Comparison of ENCODE assay signal across 20 mouse cellular contexts in the genomic region with DNA sequence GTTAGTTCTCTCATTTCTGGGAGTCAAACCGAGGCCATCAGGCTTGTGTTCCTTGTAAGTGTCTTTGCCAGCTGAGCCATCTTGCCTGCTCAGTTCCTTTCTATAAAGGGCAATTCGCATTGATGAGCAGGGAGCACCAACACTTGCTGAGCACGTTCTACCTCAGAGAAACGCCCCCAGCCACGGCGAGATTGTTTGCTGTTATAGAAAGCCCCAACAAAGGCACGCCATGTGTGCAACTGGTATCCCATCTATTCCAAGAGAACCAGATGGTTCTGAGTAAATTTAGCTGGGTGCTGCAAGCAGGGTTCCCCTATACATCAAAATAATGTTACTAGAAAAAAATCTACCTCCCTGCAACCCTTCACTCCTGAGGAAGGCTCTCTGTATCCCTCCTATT.
DNase-seq lines count a peak whose midpoint lies in the region; ATAC-seq and TF ChIP-seq lines count a peak whose summit lies in the region.
"Had no signal": no experiment of that assay in that cellular context is flagged by ENCODE, and none has a peak within 500 bp of the region (broad histone marks: within the 10 kb centered on the region; RNA-seq: fewer than 3 reads in every experiment).

No protein-coding gene starts in this region.

- TF ChIP-seq CTCF in brain, embryonic 14.5 days (IDR thresholded peaks at IDR 0.05; ENCODE audit: borderline replicate concordance, extremely low read depth, insufficient read depth, insufficient read length) = no peak

- no peak for ATAC-seq in granulocyte monocyte progenitor cell, adult 5-6 weeks (replicated peaks; ENCODE audit: poor library complexity, severe bottlenecking)
- ATAC-seq: forebrain, embryonic 14.5 days; Patski had no signal

- DNase-seq in layer of hippocampus, adult 11-12 months (ENCODE audit: low spot score) = peak; percentile 31
- no peak for DNase-seq in layer of hippocampus, adult 9-10 months (ENCODE audit: low spot score)
- peak; percentile 27 for DNase-seq in brain, embryonic 14.5 days (ENCODE audit: low read depth)
- peak; percentile 33 to 83 for DNase-seq in left cerebral cortex, postnatal 25 days (ENCODE audit: low spot score in 2 of 2)
- peak; percentile 45 for DNase-seq in right cerebral cortex, postnatal 25 days
- DNase-seq in gastrocnemius, postnatal 36 days = no peak
- DNase-seq: adrenal gland, postnatal 36 days; B cell, adult 2 months; cerebellum, adult 11-12 months; cerebellum, postnatal 14 days; embryo, embryonic 11 days; heart, postnatal 36 days; kidney, adult 11 months; liver, embryonic 13.5 days; lung, embryonic 14.5 days; thymus, adult 2 months; thymus, postnatal 4 days had no signal

- intact Hi-C loops in left cerebral cortex, postnatal 25 days (cut with DNase I) = no loop called here
- intact Hi-C loops in gastrocnemius, postnatal 36 days (cut with DNase I) = no loop called here

- no peak for TF ChIP-seq POLR2A in brain, embryonic 14.5 days (IDR thresholded peaks at IDR 0.05; ENCODE audit: borderline replicate concordance, extremely low read depth, insufficient read depth, insufficient read length, poor library complexity, severe bottlenecking)

Comparison
In these comparisons a context has a peak if more than half of its experiments do, and no peak if none do; other contexts are left out.
1. DNase-seq: peak in layer of hippocampus, adult 11-12 months (single experiment), brain, embryonic 14.5 days (single experiment), left cerebral cortex, postnatal 25 days (2 of 2) and right cerebral cortex, postnatal 25 days (single experiment); none in layer of hippocampus, adult 9-10 months (single experiment) and gastrocnemius, postnatal 36 days (0 of 2).